Mouse (Mus musculus): ENCODE data around the gene Higd1a. TPM values are rescaled to one million over a fixed set of nuclear protein-coding genes. Genes with fewer than 3 reads are reported as not detected.

The Higd1a gene
- polyA plus RNA-seq, 1 experiment: 3.4 TPM

- H3K27me3 ChIP-seq (ENCODE audit: control insufficient read depth, insufficient read depth, low read length): no peaks in the 10 kb centered on the region
- WGBS: 85% methylated on average over 4 of the region's 4 CpGs
- no peaks in the 10 kb centered on the region for H3K4me1 ChIP-seq (ENCODE audit: control insufficient read depth, insufficient read depth, insufficient read length)
- no peaks in the 10 kb centered on the region for H3K36me3 ChIP-seq (ENCODE audit: control insufficient read depth, insufficient read depth, low read length)
- no peak overlapping the region for H3K4me3 ChIP-seq (ENCODE audit: extremely low read depth, insufficient read depth, insufficient read length)
- TF ChIP-seq POLR2A (IDR thresholded peaks at IDR 0.05; ENCODE audit: low read depth, low read length): no peak
- TF ChIP-seq CTCF (IDR thresholded peaks at IDR 0.05; ENCODE audit: extremely low read depth, insufficient read depth, insufficient read length, insufficient replicate concordance): no peak
- DNase-seq (ENCODE audit: low read depth in 1 of 2, low spot score in 2 of 2): no peak
- H3K27ac ChIP-seq (ENCODE audit: insufficient read depth, low read length): no peak overlapping the region
Observed at GRCm38 (mm10) chr9:121869973-121870515, 11.9 kb upstream of the Higd1a start.

GRCm38 (mm10) chr9:121869432-121869831, 11.3 kb upstream of the Higd1a start:
- TF ChIP-seq POLR2A (IDR thresholded peaks at IDR 0.05; ENCODE audit: low read depth, low read length): no peak
- no peak for TF ChIP-seq CTCF (IDR thresholded peaks at IDR 0.05; ENCODE audit: extremely low read depth, insufficient read depth, insufficient read length, insufficient replicate concordance)
- Histone ChIP-seq H3K4me1 (ENCODE audit: control insufficient read depth, insufficient read depth, insufficient read length) (no peaks in the 10 kb centered on the region), H3K27me3 (ENCODE audit: control insufficient read depth, insufficient read depth, low read length) (no peaks in the 10 kb centered on the region), H3K4me3 (ENCODE audit: extremely low read depth, insufficient read depth, insufficient read length) (no peak overlapping the region), H3K36me3 (ENCODE audit: control insufficient read depth, insufficient read depth, low read length) (no peaks in the 10 kb centered on the region), H3K27ac (ENCODE audit: insufficient read depth, low read length) (no peak overlapping the region)
- no peak for DNase-seq (ENCODE audit: low read depth in 1 of 2, low spot score in 2 of 2)
- 89% methylated on average over 5 of the region's 5 CpGs for WGBS

GRCm38 (mm10) chr9:121868236-121868635, 10.1 kb upstream of the Higd1a start:
- no peak for DNase-seq (ENCODE audit: low read depth in 1 of 2, low spot score in 2 of 2)
- no peak overlapping the region for H3K4me3 ChIP-seq (ENCODE audit: extremely low read depth, insufficient read depth, insufficient read length)
- H3K27ac ChIP-seq (ENCODE audit: insufficient read depth, low read length): no peak overlapping the region
- no peaks in the 10 kb centered on the region for H3K4me1 ChIP-seq (ENCODE audit: control insufficient read depth, insufficient read depth, insufficient read length)
- no peaks in the 10 kb centered on the region for H3K36me3 ChIP-seq (ENCODE audit: control insufficient read depth, insufficient read depth, low read length)
- TF ChIP-seq CTCF (IDR thresholded peaks at IDR 0.05; ENCODE audit: extremely low read depth, insufficient read depth, insufficient read length, insufficient replicate concordance): no peak
- no peak for TF ChIP-seq POLR2A (IDR thresholded peaks at IDR 0.05; ENCODE audit: low read depth, low read length)
- 89% methylated on average over 6 of the region's 6 CpGs for WGBS
- no peaks in the 10 kb centered on the region for H3K27me3 ChIP-seq (ENCODE audit: control insufficient read depth, insufficient read depth, low read length)

GRCm38 (mm10) chr9:121867632-121868031, 9.5 kb upstream of the Higd1a start:
- no peaks in the 10 kb centered on the region for H3K4me1 ChIP-seq (ENCODE audit: control insufficient read depth, insufficient read depth, insufficient read length)
- H3K27me3 ChIP-seq (ENCODE audit: control insufficient read depth, insufficient read depth, low read length): no peaks in the 10 kb centered on the region
- DNase-seq (ENCODE audit: low read depth in 1 of 2, low spot score in 2 of 2): no peak
- no peak overlapping the region for H3K27ac ChIP-seq (ENCODE audit: insufficient read depth, low read length)
- 93% methylated on average over 6 of the region's 6 CpGs for WGBS
- no peak overlapping the region for H3K4me3 ChIP-seq (ENCODE audit: extremely low read depth, insufficient read depth, insufficient read length)
- no peaks in the 10 kb centered on the region for H3K36me3 ChIP-seq (ENCODE audit: control insufficient read depth, insufficient read depth, low read length)
- TF ChIP-seq CTCF (IDR thresholded peaks at IDR 0.05; ENCODE audit: extremely low read depth, insufficient read depth, insufficient read length, insufficient replicate concordance) (no peak), POLR2A (IDR thresholded peaks at IDR 0.05; ENCODE audit: low read depth, low read length) (no peak)

- TF ChIP-seq CTCF (IDR thresholded peaks at IDR 0.05; ENCODE audit: extremely low read depth, insufficient read depth, insufficient read length, insufficient replicate concordance): no peak
- TF ChIP-seq POLR2A (IDR thresholded peaks at IDR 0.05; ENCODE audit: low read depth, low read length): no peak
- no peaks in the 10 kb centered on the region for H3K4me1 ChIP-seq (ENCODE audit: control insufficient read depth, insufficient read depth, insufficient read length)
- WGBS: 73% methylated on average over 3 of the region's 3 CpGs
- no peak overlapping the region for H3K27ac ChIP-seq (ENCODE audit: insufficient read depth, low read length)
- DNase-seq (ENCODE audit: low read depth in 1 of 2, low spot score in 2 of 2): no peak
- H3K4me3 ChIP-seq (ENCODE audit: extremely low read depth, insufficient read depth, insufficient read length): no peak overlapping the region
- no peaks in the 10 kb centered on the region for H3K27me3 ChIP-seq (ENCODE audit: control insufficient read depth, insufficient read depth, low read length)
- no peaks in the 10 kb centered on the region for H3K36me3 ChIP-seq (ENCODE audit: control insufficient read depth, insufficient read depth, low read length)
Observed at GRCm38 (mm10) chr9:121865425-121866008, 7.4 kb upstream of the Higd1a start.

- TF ChIP-seq CTCF (IDR thresholded peaks at IDR 0.05; ENCODE audit: extremely low read depth, insufficient read depth, insufficient read length, insufficient replicate concordance): no peak
- TF ChIP-seq POLR2A (IDR thresholded peaks at IDR 0.05; ENCODE audit: low read depth, low read length): no peak
- Histone ChIP-seq H3K27ac (ENCODE audit: insufficient read depth, low read length) (no peak overlapping the region), H3K27me3 (ENCODE audit: control insufficient read depth, insufficient read depth, low read length) (no peaks in the 10 kb centered on the region), H3K36me3 (ENCODE audit: control insufficient read depth, insufficient read depth, low read length) (no peaks in the 10 kb centered on the region), H3K4me1 (ENCODE audit: control insufficient read depth, insufficient read depth, insufficient read length) (no peaks in the 10 kb centered on the region), H3K4me3 (ENCODE audit: extremely low read depth, insufficient read depth, insufficient read length) (no peak overlapping the region)
- WGBS: 82% methylated on average over 4 of the region's 4 CpGs
- DNase-seq (ENCODE audit: low read depth in 1 of 2, low spot score in 2 of 2): no peak
Observed at GRCm38 (mm10) chr9:121864837-121865236, 6.7 kb upstream of the Higd1a start.

GRCm38 (mm10) chr9:121860921-121861320, 2.8 kb upstream of the Higd1a start:
- H3K4me1 ChIP-seq (ENCODE audit: control insufficient read depth, insufficient read depth, insufficient read length): peaks cover 3% of the 10 kb centered on the region; the same call in 1 of the 2 replicates
- 94% methylated on average over 2 of the region's 2 CpGs for WGBS
- TF ChIP-seq CTCF (IDR thresholded peaks at IDR 0.05; ENCODE audit: extremely low read depth, insufficient read depth, insufficient read length, insufficient replicate concordance) (no peak), POLR2A (IDR thresholded peaks at IDR 0.05; ENCODE audit: low read depth, low read length) (no peak)

More at GRCm38 (mm10) chr9:121860921-121861320, 2.8 kb upstream of the Higd1a start:
- H3K27ac ChIP-seq (ENCODE audit: insufficient read depth, low read length): no peak overlapping the region
- H3K27me3 ChIP-seq (ENCODE audit: control insufficient read depth, insufficient read depth, low read length): no peaks in the 10 kb centered on the region
- H3K4me3 ChIP-seq (ENCODE audit: extremely low read depth, insufficient read depth, insufficient read length): no peak overlapping the region
- no peak for DNase-seq (ENCODE audit: low read depth in 1 of 2, low spot score in 2 of 2)
- H3K36me3 ChIP-seq (ENCODE audit: control insufficient read depth, insufficient read depth, low read length): no peaks in the 10 kb centered on the region
